Mouse (Mus musculus) intestine, embryonic 15.5 days (tissue): Measurements from ENCODE around the gene Ifna9. TPM values are rescaled to one million over a fixed set of nuclear protein-coding genes. Genes with fewer than 3 reads are reported as not detected.
A peak's percentile ranks its signal among the peaks of the same experiment; 100 is the strongest.
"Not testable (repeated sequence)": the region's sequence is repeated elsewhere in the genome, so short reads cannot be mapped to it uniquely, and the experiment has no call there.

Source experiments
- ATAC-seq: fragments of 200-750 bp; cut with Nextera tagmentation; 2 replicates; pipeline ENCODE4 v1.8.0; 2017; ENCODE audit warnings: moderate TSS enrichment, moderate library complexity
- H3K27ac ChIP-seq: fragments of 300-500 bp; sonication (generic); 2 replicates; pipeline ENCODE4 v1.5.1; 2015; ENCODE audit warnings: mild to moderate bottlenecking, inconsistent platforms
- H3K27me3 ChIP-seq: fragments of 300-500 bp; sonication (generic); replicated peaks from 2 replicates; pipeline ENCODE4 v1.6.1; 2015; ENCODE audit warnings: inconsistent platforms
- H3K36me3 ChIP-seq: fragments of 300-500 bp; sonication (generic); 2 replicates; pipeline ENCODE4 v1.6.1; 2015; ENCODE audit warnings: inconsistent platforms
- H3K4me1 ChIP-seq: fragments of 300-500 bp; sonication (generic); replicated peaks from 2 replicates; pipeline ENCODE4 v1.6.1; 2015; ENCODE audit warnings: inconsistent platforms
- H3K4me2 ChIP-seq: fragments of 300-500 bp; sonication (generic); replicated peaks from 2 replicates; pipeline ENCODE4 v1.6.1; 2015; ENCODE audit warnings: mild to moderate bottlenecking, inconsistent platforms
- H3K4me3 ChIP-seq: fragments of 300-500 bp; sonication (generic); replicated peaks from 2 replicates; pipeline ENCODE4 v1.5.1; 2015; ENCODE audit warnings: inconsistent platforms
- H3K9ac ChIP-seq: fragments of 300-500 bp; sonication (generic); 2 replicates; pipeline ENCODE4 v1.6.1; 2015; ENCODE audit warnings: inconsistent platforms
- H3K9me3 ChIP-seq: fragments of 300-500 bp; sonication (generic); 2 replicates; pipeline ENCODE4 v1.6.1; 2016; ENCODE audit warnings: inconsistent platforms
- WGBS: fragments of 180-500 bp; shearing (Covaris S2); methylation state at CpG from one replicate; pipeline ENCODE4 v1.1.7; 2015; 5-methylcytosine and 5-hydroxymethylcytosine counted together
- polyA plus RNA-seq: library from polyadenylated mRNA; unstranded; fragments of >200 nt; fragmentation: Nextera tagmentation; extraction: Ambion mirVana; gene quantifications from 2 replicates; pipeline ENCODE4 v1.2.1, GENCODE M21; 2015

Ifna9 gene
- not detected in 2 replicates for polyA plus RNA-seq

GRCm38 (mm10) chr4:88592285-88592684 is at the start of gene Ifna9:
Gene Ifna9 (minus strand): TSS chr4:88592385.
- Histone ChIP-seq H3K36me3 (no peaks in the 10 kb centered on the region), H3K9me3 (no peaks in the 10 kb centered on the region), H3K4me2 (no peak within 1 kb of the TSS), H3K27me3 (no peaks in the 10 kb centered on the region), H3K4me1 (no peaks in the 10 kb centered on the region), H3K9ac (no peak within 1 kb of the TSS), H3K4me3 (no peak within 1 kb of the TSS), H3K27ac (no peak within 1 kb of the TSS)
- 77% methylated on average over 1 of the region's 1 CpGs for WGBS
- ATAC-seq: no peak

- WGBS: 18% methylated on average over 11 of the region's 11 CpGs
Observed at GRCm38 (mm10) chr4:88641077-88641831, 49.1 kb upstream of the Ifna9 start.

GRCm38 (mm10) chr4:88640704-88641076 is 48.5 kb upstream of the Ifna9 start:
- Histone ChIP-seq H3K9me3 (no peaks in the 10 kb centered on the region), H3K4me3 (peak overlapping the region; percentile 33), H3K4me1 (no peaks in the 10 kb centered on the region), H3K27me3 (no peaks in the 10 kb centered on the region), H3K4me2 (peak overlapping the region; percentile 55), H3K9ac (peak overlapping the region; percentile 34; the same call in 1 of the 2 replicates), H3K27ac (no peak overlapping the region), H3K36me3 (no peaks in the 10 kb centered on the region)
- ATAC-seq: no peak
- 63% methylated on average over 8 of the region's 8 CpGs for WGBS

More at GRCm38 (mm10) chr4:88641077-88641831, 49.1 kb upstream of the Ifna9 start:
- peak; percentile 91 for ATAC-seq
- no peak overlapping the region for H3K9ac ChIP-seq
- H3K27me3 ChIP-seq: no peaks in the 10 kb centered on the region
- H3K4me3 ChIP-seq: peak overlapping the region; percentile 33
- H3K4me2 ChIP-seq: peak overlapping the region; percentile 55
- no peak overlapping the region for H3K27ac ChIP-seq
- no peaks in the 10 kb centered on the region for H3K9me3 ChIP-seq
- no peaks in the 10 kb centered on the region for H3K36me3 ChIP-seq
- H3K4me1 ChIP-seq: no peaks in the 10 kb centered on the region

GRCm38 (mm10) chr4:88634311-88634710 is 42.1 kb upstream of the Ifna9 start, which contains the start of gene C87499:
Gene C87499 (minus strand): TSS chr4:88634411.
- Histone ChIP-seq H3K36me3 (no peaks in the 10 kb centered on the region), H3K4me1 (no peaks in the 10 kb centered on the region), H3K9ac (no peak within 1 kb of the TSS), H3K4me3 (no peak within 1 kb of the TSS), H3K27me3 (no peaks in the 10 kb centered on the region), H3K27ac (no peak within 1 kb of the TSS), H3K4me2 (no peak within 1 kb of the TSS), H3K9me3 (no peaks in the 10 kb centered on the region)
- ATAC-seq: no peak
- WGBS: 87% methylated on average over 4 of the region's 4 CpGs

GRCm38 (mm10) chr4:88603276-88603675 is 11.1 kb upstream of the Ifna9 start, which contains the start of gene Ifna12:
Gene Ifna12 (minus strand): TSS chr4:88603376.
- Histone ChIP-seq H3K4me3 (no peak within 1 kb of the TSS), H3K9ac (no peak within 1 kb of the TSS), H3K36me3 (no peaks in the 10 kb centered on the region), H3K9me3 (no peaks in the 10 kb centered on the region), H3K4me1 (no peaks in the 10 kb centered on the region), H3K27ac (no peak within 1 kb of the TSS), H3K27me3 (no peaks in the 10 kb centered on the region), H3K4me2 (no peak within 1 kb of the TSS)
- no peak for ATAC-seq

- H3K4me3 ChIP-seq: no peak within 1 kb of the TSS
- WGBS: 57% methylated on average over 1 of the region's 1 CpGs
- no peaks in the 10 kb centered on the region for H3K9me3 ChIP-seq
- H3K9ac ChIP-seq: no peak within 1 kb of the TSS
- no peak within 1 kb of the TSS for H3K4me2 ChIP-seq
- H3K27ac ChIP-seq: no peak within 1 kb of the TSS
- no peak for ATAC-seq
- no peaks in the 10 kb centered on the region for H3K27me3 ChIP-seq
- no peaks in the 10 kb centered on the region for H3K4me1 ChIP-seq
- H3K36me3 ChIP-seq: no peaks in the 10 kb centered on the region
Observed at GRCm38 (mm10) chr4:88571698-88572097, 20.5 kb downstream of the Ifna9 start, which contains the start of gene Ifna14. Gene Ifna14 (minus strand): TSS chr4:88571798.

- Histone ChIP-seq H3K27me3 (no peaks in the 10 kb centered on the region), H3K4me3 (no peak overlapping the region), H3K4me2 (no peak overlapping the region), H3K9ac (no peak overlapping the region), H3K36me3 (no peaks in the 10 kb centered on the region), H3K27ac (no peak overlapping the region), H3K4me1 (no peaks in the 10 kb centered on the region), H3K9me3 (no peaks in the 10 kb centered on the region)
- WGBS: 97% methylated on average over 1 of the region's 1 CpGs
- no peak for ATAC-seq
Observed at GRCm38 (mm10) chr4:88561791-88562190, 30.4 kb downstream of the Ifna9 start.

GRCm38 (mm10) chr4:88558145-88558544 is 34.0 kb downstream of the Ifna9 start, which contains the start of gene Ifna15:
Gene Ifna15 (minus strand): TSS chr4:88558245.
- H3K9me3 ChIP-seq, H3K4me2 ChIP-seq, H3K4me3 ChIP-seq, H3K4me1 ChIP-seq, H3K9ac ChIP-seq, ATAC-seq, H3K27me3 ChIP-seq, H3K27ac ChIP-seq, H3K36me3 ChIP-seq: not testable (repeated sequence)

- peak; percentile 93 for ATAC-seq
- peak overlapping the region; percentile 30 for H3K4me3 ChIP-seq
- no peaks in the 10 kb centered on the region for H3K9me3 ChIP-seq
- WGBS: 36% methylated on average over 22 of the region's 22 CpGs
- H3K4me1 ChIP-seq: no peaks in the 10 kb centered on the region
- no peaks in the 10 kb centered on the region for H3K36me3 ChIP-seq
- peak overlapping the region; percentile 57 for H3K4me2 ChIP-seq
- no peaks in the 10 kb centered on the region; the same call in 1 of the 2 replicates for H3K27me3 ChIP-seq
- no peak overlapping the region for H3K27ac ChIP-seq
- H3K9ac ChIP-seq: no peak overlapping the region
Observed at GRCm38 (mm10) chr4:88550161-88550945, 41.8 kb downstream of the Ifna9 start.

- Histone ChIP-seq H3K27me3 (no peaks in the 10 kb centered on the region; the same call in 1 of the 2 replicates), H3K36me3 (no peaks in the 10 kb centered on the region), H3K9me3 (no peaks in the 10 kb centered on the region), H3K4me1 (no peaks in the 10 kb centered on the region), H3K4me2 (no peak overlapping the region), H3K4me3 (no peak overlapping the region), H3K9ac (no peak overlapping the region), H3K27ac (no peak overlapping the region)
- WGBS: 75% methylated on average over 1 of the region's 1 CpGs
- ATAC-seq: no peak
Observed at GRCm38 (mm10) chr4:88547986-88548385, 44.2 kb downstream of the Ifna9 start.

GRCm38 (mm10) chr4:88543649-88544234 is 48.4 kb downstream of the Ifna9 start:
- Histone ChIP-seq H3K4me1 (no peaks in the 10 kb centered on the region), H3K4me3 (no peak overlapping the region), H3K27ac (no peak overlapping the region), H3K9me3 (no peaks in the 10 kb centered on the region), H3K36me3 (no peaks in the 10 kb centered on the region), H3K27me3 (no peaks in the 10 kb centered on the region; the same call in 1 of the 2 replicates), H3K4me2 (no peak overlapping the region), H3K9ac (no peak overlapping the region)
- WGBS: 43% methylated on average over 2 of the region's 2 CpGs
- ATAC-seq: 0 out of 2 replicates have a peak, but pooled peaks have one; percentile 36
